ENCODE assay signal across 30 mouse cellular contexts in genomic region chr9:65382751-65383097, GRCm38 (mm10). TPM values are rescaled to one million over a fixed set of nuclear protein-coding genes. Genes with fewer than 3 reads are reported as not detected.
A peak's percentile ranks its signal among the peaks of the same experiment; 100 is the strongest.
DNase-seq lines count a peak whose midpoint lies in the region; ATAC-seq and TF ChIP-seq lines count a peak whose summit lies in the region.
"Had no signal": no experiment of that assay in that cellular context is flagged by ENCODE, and none has a peak within 500 bp of the region (broad histone marks: within the 10 kb centered on the region; RNA-seq: fewer than 3 reads in every experiment).

No protein-coding gene starts in this region.

- H3K9ac ChIP-seq in kidney, postnatal 0 days (ENCODE audit: low read depth, low read length): no peak overlapping the region
- H3K9ac ChIP-seq: forebrain, postnatal 0 days; hindbrain, embryonic 15.5 days; intestine, embryonic 15.5 days; kidney, embryonic 15.5 days; limb, embryonic 13.5 days; liver, embryonic 13.5 days; midbrain, embryonic 15.5 days; neural tube, embryonic 15.5 days had no signal

- ATAC-seq in kidney, postnatal 0 days (replicated peaks; ENCODE audit: low FRiP score, low read depth): no peak
- ATAC-seq in frontal cortex, adult (ENCODE audit: low TSS enrichment): no peak
- ATAC-seq: forebrain, postnatal 0 days; intestine, embryonic 15.5 days; midbrain, embryonic 15.5 days had no signal

- intact Hi-C loops in gastrocnemius, adult 2 months (cut with DNase I): no loop called here

- peak; percentile 64 for DNase-seq in gastrocnemius, adult 2 months
- no peak for DNase-seq in gastrocnemius, postnatal 4 days (ENCODE audit: low spot score in 2 of 2)
- no peak for DNase-seq in kidney, postnatal 0 days (ENCODE audit: low spot score)
- no peak for DNase-seq in kidney, postnatal 10 days
- DNase-seq in brain, adult 2 months (ENCODE audit: low read depth, low spot score): peak; percentile 26
- peak; percentile 65 for DNase-seq in fat pad, adult 2 months (ENCODE audit: extremely low read depth, low read depth, low spot score)
- DNase-seq in right cerebral cortex, postnatal 25 days: no peak
- DNase-seq: adrenal gland, adult 8-10 months; cerebellum, adult 8-10 months; forebrain, postnatal 0 days; heart, postnatal 36 days; layer of hippocampus, postnatal 36 days; liver, embryonic 13.5 days; thymus, adult 2 months had no signal

- no peaks in the 10 kb centered on the region for H3K9me3 ChIP-seq in kidney, postnatal 0 days (replicated peaks; ENCODE audit: low read length)
- H3K9me3 ChIP-seq: hindbrain, embryonic 15.5 days; intestine, embryonic 15.5 days; kidney, embryonic 15.5 days; limb, embryonic 13.5 days; liver, embryonic 13.5 days; midbrain, embryonic 15.5 days; neural tube, embryonic 15.5 days had no signal

- no peak overlapping the region for H3K4me2 ChIP-seq in kidney, postnatal 0 days (ENCODE audit: low read length)
- H3K4me2 ChIP-seq: heart, embryonic 11.5 days; hindbrain, embryonic 15.5 days; intestine, embryonic 15.5 days; kidney, embryonic 15.5 days; limb, embryonic 13.5 days; liver, embryonic 13.5 days; midbrain, embryonic 15.5 days; neural tube, embryonic 15.5 days had no signal

- H3K4me3 ChIP-seq in gastrocnemius, adult 2 months: no peak overlapping the region
- no peak overlapping the region for H3K4me3 ChIP-seq in kidney, postnatal 0 days (replicated peaks; ENCODE audit: low read depth, low read length)
- H3K4me3 ChIP-seq: hindbrain, embryonic 15.5 days; intestine, embryonic 15.5 days; kidney, embryonic 15.5 days; limb, embryonic 13.5 days; liver, embryonic 13.5 days; megakaryocyte, embryonic 14.5 days; midbrain, embryonic 15.5 days; myocyte; neural tube, embryonic 15.5 days had no signal

- 55% methylated on average over 3 of the region's 3 CpGs for WGBS in kidney, postnatal 0 days

- H3K27ac ChIP-seq in gastrocnemius, adult 2 months: peak overlapping the region; percentile 85
- peak overlapping the region; percentile 42; the same call in 1 of the 2 replicates for H3K27ac ChIP-seq in kidney, postnatal 0 days
- H3K27ac ChIP-seq: hindbrain, embryonic 15.5 days; intestine, embryonic 15.5 days; kidney, embryonic 15.5 days; limb, embryonic 13.5 days; liver, embryonic 13.5 days; midbrain, embryonic 15.5 days; neural tube, embryonic 15.5 days had no signal

- peaks cover 8% of the 10 kb centered on the region; the same call in 1 of the 2 replicates for H3K4me1 ChIP-seq in kidney, postnatal 0 days (replicated peaks; ENCODE audit: insufficient read depth, low read length)
- H3K4me1 ChIP-seq: hindbrain, embryonic 15.5 days; limb, embryonic 13.5 days; liver, embryonic 13.5 days; midbrain, embryonic 15.5 days had no signal

- H3K27me3 ChIP-seq in kidney, postnatal 0 days (ENCODE audit: insufficient read depth, low read length): no peaks in the 10 kb centered on the region
- H3K27me3 ChIP-seq: hindbrain, embryonic 15.5 days; kidney, embryonic 15.5 days; limb, embryonic 13.5 days; midbrain, embryonic 15.5 days; neural tube, embryonic 15.5 days had no signal

- no peaks in the 10 kb centered on the region for H3K36me3 ChIP-seq in kidney, postnatal 0 days (ENCODE audit: insufficient read depth, low read length)
- H3K36me3 ChIP-seq: hindbrain, embryonic 15.5 days; intestine, embryonic 15.5 days; kidney, embryonic 15.5 days; liver, embryonic 13.5 days; midbrain, embryonic 15.5 days; neural tube, embryonic 15.5 days had no signal

- TF ChIP-seq CTCF in gastrocnemius, adult 2 months (IDR thresholded peaks at IDR 0.05): no peak
- no peak for TF ChIP-seq CTCF in kidney, postnatal 0 days (IDR thresholded peaks at IDR 0.05; ENCODE audit: low read depth)

RNA-seq across cellular contexts. Expression of gene Kbtbd13, which starts 8.7 kb away (rescaled TPM):
- total RNA-seq in gastrocnemius, adult 2 months (2021): 10 to 100 TPM in 1 of 2 experiments, 1 to 10 TPM in 1; 7.8 to 19.5 TPM
- 10 to 100 TPM; 10.2 to 10.6 TPM for total RNA-seq in gastrocnemius, postnatal 4 days (2021)
- 1.2 and 1.5 TPM in 2 replicates for polyA plus RNA-seq in kidney, postnatal 0 days (2015; fragmentation: Nextera tagmentation; extraction: Ambion mirVana)
- polyA plus RNA-seq: C2C12 had no signal

RNA-seq across cellular contexts. Expression of gene Rasl12, which starts 15.6 kb away (rescaled TPM):
- 1 to 10 TPM; 3.1 to 3.3 TPM for total RNA-seq in gastrocnemius, adult 2 months (2021)
- total RNA-seq in gastrocnemius, postnatal 4 days (2021): 1 to 10 TPM; 8.7 to 9.2 TPM
- 10.4 and 10.7 TPM in 2 replicates for polyA plus RNA-seq in kidney, postnatal 0 days (2015; fragmentation: Nextera tagmentation; extraction: Ambion mirVana)

RNA-seq across cellular contexts. Expression of gene Ubap1l, which starts 21.9 kb away (rescaled TPM):
- total RNA-seq in gastrocnemius, adult 2 months (2021): 1 to 10 TPM in 1 of 2 experiments, under 1 TPM in 1; 0.43 to 1.1 TPM
- total RNA-seq in gastrocnemius, postnatal 4 days (2021): under 1 TPM; 0.44 to 0.66 TPM
- polyA plus RNA-seq in kidney, postnatal 0 days (2015; fragmentation: Nextera tagmentation; extraction: Ambion mirVana): 0.08 and 0.10 TPM in 2 replicates
- polyA plus RNA-seq: liver, embryonic 13.5 days had no signal

RNA-seq across cellular contexts. Expression of gene Pdcd7, which starts 36.8 kb away (rescaled TPM):
- total RNA-seq in gastrocnemius, adult 2 months (2021): 10 to 100 TPM; 10.1 to 19.5 TPM
- total RNA-seq in gastrocnemius, postnatal 4 days (2021): 10 to 100 TPM; 14.0 to 14.5 TPM
- polyA plus RNA-seq in kidney, postnatal 0 days (2015; fragmentation: Nextera tagmentation; extraction: Ambion mirVana): 9.1 and 10.3 TPM in 2 replicates

RNA-seq across cellular contexts. Expression of gene Slc51b, which starts 40.0 kb away (rescaled TPM):
- not detected for total RNA-seq in gastrocnemius, adult 2 months (2021)
- total RNA-seq in gastrocnemius, postnatal 4 days (2021): not detected
- 33.4 and 36.0 TPM in 2 replicates for polyA plus RNA-seq in kidney, postnatal 0 days (2015; fragmentation: Nextera tagmentation; extraction: Ambion mirVana)
- total RNA-seq: adrenal gland, adult 8-10 months; forebrain, postnatal 0 days; gastrocnemius, adult 18-20 months; heart, postnatal 36 days; layer of hippocampus, postnatal 36 days; left cerebral cortex, postnatal 14 days had no signal
- polyA plus RNA-seq: C2C12; embryonic facial prominence, embryonic 14.5 days; forebrain, postnatal 0 days; heart, embryonic 11.5 days; hindbrain, embryonic 15.5 days; limb, embryonic 13.5 days; liver, embryonic 13.5 days; midbrain, embryonic 15.5 days; myocyte; neural tube, embryonic 15.5 days; spleen, adult 2 months; stomach, embryonic 14.5 days had no signal

Comparison
In these comparisons a context has a peak if more than half of its experiments do, and no peak if none do; other contexts are left out.
1. DNase-seq: peak in gastrocnemius, adult 2 months (single experiment), brain, adult 2 months (single experiment) and fat pad, adult 2 months (single experiment); none in gastrocnemius, postnatal 4 days (0 of 2), kidney, postnatal 0 days (single experiment), kidney, postnatal 10 days (single experiment) and right cerebral cortex, postnatal 25 days (single experiment).